Mouse (Mus musculus) cerebellum, adult 2 months (tissue): ENCODE results near the gene Pld3.

Experiments
- CTCF ChIP-seq: fragments of 200-500 bp; IDR thresholded peaks from 2 replicates; pipeline ENCODE4 v1.5.1; 2011; ENCODE audit warnings: low read depth, mild to moderate bottlenecking, control low read depth, low read length, moderate library complexity, borderline replicate concordance; ENCODE audit not compliant: insufficient read depth
- POLR2A ChIP-seq: fragments of 200-500 bp; IDR thresholded peaks from 2 replicates; pipeline ENCODE4 v1.6.1; 2011; ENCODE audit warnings: low read length, control low read depth, borderline replicate concordance; ENCODE audit not compliant: insufficient read depth

- TF ChIP-seq CTCF: no peak
- no peak for TF ChIP-seq POLR2A
Measured at GRCm38 (mm10) chr7:27518314-27518713, 34.7 kb downstream of the Pld3 start.
